Mouse (Mus musculus): ENCODE data around the gene Ddit4l.
"Not testable (repeated sequence)": the region's sequence is repeated elsewhere in the genome, so short reads cannot be mapped to it uniquely, and the experiment has no call there.

The Ddit4l gene

DNA sequence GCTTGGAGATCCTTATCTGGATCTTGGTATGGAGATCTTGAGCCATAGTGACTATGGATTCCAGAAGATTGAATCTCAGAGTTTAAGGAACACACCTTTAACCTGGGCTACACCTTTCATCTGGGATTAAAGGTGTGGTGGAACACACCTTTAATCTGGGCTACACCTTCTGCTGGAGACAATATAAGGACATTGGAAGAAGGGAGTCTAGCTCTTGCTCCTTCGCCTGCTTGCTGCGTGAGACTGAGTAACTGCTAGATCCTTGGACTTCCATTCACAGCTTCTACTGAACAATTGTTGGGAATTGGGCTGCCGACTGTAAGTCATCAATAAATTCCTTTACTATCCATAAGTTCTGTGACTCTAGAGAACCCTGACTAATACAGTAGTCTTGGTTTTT is at the start of gene Ddit4l:
Gene Ddit4l (plus strand): TSS at position 301 of the 400 bp plus-strand sequence.
- DNase-seq (ENCODE audit: low spot score in 2 of 2), result not testable (repeated sequence)

DNA sequence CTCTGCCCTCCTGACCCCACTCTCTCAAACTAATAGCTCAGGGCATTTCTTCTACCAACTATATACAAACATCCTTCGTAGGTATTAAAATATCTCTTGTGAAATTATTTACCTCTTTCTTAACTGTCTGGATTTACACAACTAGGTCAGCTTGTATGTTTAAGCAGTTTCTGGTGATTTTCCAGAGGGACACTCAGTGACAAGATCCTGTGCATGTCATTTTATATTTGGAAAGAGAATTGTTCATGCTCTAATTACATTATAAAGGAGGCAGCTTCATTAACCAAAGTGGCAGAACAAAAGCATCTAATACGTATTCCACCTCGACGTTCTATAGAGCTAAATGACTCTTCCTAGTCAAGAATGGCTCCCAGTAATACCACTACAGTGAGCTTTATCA is 45.3 kb upstream of the Ddit4l start:
- no peak for DNase-seq (ENCODE audit: low spot score in 2 of 2)

DNA sequence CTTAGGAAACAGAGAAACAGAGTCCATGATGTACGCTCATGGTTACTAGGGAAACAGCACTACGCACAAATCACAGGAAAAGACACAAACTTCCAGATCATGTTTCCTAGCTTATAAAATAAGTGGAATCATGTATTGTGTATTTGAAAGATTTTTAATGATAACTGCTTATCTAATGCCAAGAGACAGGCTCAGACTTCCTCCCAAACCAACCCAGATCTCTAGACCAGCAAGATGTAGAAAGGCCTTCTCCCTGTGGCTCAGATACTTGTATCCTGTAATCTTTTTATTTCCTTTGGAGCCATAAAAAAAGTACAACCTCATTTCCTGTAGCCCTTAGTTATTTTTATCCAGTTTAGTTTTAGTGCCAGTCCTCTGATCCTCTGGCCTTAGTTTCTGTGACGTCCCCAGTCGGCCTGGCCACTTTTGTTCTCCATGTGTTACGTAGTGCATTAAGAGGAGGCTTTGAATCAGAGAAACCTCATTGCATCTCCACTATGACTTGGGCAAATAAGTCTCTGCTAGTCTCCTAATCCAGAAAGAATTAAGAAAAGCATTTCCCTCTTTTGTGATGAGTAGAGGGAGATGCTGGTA is 34.9 kb upstream of the Ddit4l start:
- no peak for DNase-seq (ENCODE audit: low spot score in 2 of 2)

DNA sequence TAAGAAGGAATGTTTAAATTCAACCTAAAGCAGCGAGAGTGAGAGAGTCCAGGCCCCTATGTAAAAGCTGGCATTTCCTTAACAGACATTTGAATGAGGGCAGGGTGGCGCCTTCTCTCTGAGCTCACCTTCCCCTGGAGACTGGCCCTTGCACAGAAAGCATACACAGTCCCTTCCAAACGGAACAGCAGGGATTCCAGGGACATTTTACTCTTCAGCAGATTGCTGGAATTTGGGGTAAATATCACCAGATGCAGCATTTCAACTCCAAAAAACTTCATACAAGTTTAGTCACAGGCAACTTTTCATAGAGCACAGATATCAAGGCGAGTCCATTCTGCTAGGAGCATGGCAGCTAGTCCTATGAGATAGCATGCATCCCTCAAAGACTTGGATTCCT is 31.6 kb upstream of the Ddit4l start:
- no peak for DNase-seq (ENCODE audit: low spot score in 2 of 2)

DNA sequence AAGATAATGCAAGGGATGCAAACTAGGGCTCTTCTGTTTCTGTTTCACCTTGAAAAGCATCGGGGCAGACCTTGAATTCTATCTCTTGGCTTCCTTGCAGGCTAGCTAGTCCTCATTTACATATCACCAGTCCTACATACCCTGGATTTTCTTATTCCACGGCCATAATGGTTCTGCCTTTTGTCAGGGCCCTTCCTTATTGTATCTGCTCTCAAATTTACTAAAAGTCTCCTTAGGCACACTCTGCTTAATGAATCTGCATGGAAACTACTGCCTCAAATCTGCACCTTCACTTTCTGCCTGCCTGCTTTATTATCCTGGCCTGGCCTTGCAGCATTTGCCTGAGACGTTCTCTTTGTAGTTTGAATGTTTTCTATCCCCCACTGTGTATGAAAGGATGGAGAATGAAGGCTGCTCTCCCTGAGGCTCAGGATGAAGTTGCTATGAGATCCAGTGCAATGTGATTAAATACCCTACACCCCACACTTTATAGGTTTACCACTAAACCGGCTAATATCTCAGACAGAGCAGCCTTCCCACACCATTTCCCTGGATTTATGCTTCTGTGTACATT is 27.0 kb upstream of the Ddit4l start:
- no peak for DNase-seq (ENCODE audit: low spot score in 2 of 2)

DNA sequence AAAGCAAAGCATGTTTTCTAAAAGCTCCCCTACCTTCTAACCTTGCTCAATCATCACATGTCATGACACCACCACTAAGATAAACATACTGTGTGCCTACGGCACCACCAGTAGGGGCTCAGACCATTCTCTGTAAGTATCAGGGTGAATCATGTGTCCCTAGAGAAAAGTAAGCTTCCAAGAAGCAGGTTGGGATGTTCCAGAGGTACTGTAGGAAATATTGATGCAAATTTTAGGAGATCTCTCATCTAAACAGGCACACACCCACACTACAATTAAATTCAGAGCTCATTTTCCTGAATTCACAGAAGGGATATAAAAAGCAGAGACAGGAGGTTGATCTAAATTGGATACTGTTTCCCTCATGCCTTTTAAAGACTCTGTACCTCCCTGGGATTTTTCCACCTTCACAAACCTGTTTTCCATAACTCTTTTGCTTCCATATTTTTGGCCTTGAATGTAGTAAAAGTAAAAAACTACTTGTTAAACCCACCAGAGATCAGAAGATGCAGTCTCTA is 12.4 kb upstream of the Ddit4l start:
- DNase-seq (ENCODE audit: low spot score in 2 of 2), result no peak

DNA sequence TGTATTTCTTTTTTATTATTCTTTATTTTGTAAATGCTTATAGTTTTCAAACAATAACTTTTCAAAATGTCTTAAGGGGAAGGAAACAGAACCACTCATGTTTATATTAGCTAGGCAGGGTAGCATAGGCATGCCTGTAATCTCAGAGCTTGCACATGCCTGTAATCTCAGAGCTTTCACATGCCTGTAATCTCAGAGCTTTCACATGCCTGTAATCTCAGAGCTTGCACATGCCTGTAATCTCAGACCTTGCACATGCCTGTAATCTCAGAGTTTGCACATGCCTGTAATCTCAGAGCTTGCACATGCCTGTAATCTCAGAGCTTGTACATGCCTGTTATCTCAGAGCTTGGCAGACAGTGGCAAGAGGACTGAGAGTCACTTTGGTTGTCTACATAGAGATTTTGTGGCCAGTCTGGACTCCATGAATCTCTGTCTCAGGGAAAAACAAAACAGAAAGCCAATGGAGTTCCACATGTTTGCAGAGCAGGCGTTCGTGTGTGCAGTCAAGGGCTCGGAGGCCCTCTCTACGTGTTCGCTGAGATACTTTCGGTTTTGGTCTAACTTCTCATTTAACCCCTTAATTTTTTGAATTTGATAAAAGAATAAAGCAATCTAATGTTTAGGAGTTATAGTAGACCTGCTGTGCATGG is 10.8 kb upstream of the Ddit4l start:
- no peak for DNase-seq (ENCODE audit: low spot score in 2 of 2)

DNA sequence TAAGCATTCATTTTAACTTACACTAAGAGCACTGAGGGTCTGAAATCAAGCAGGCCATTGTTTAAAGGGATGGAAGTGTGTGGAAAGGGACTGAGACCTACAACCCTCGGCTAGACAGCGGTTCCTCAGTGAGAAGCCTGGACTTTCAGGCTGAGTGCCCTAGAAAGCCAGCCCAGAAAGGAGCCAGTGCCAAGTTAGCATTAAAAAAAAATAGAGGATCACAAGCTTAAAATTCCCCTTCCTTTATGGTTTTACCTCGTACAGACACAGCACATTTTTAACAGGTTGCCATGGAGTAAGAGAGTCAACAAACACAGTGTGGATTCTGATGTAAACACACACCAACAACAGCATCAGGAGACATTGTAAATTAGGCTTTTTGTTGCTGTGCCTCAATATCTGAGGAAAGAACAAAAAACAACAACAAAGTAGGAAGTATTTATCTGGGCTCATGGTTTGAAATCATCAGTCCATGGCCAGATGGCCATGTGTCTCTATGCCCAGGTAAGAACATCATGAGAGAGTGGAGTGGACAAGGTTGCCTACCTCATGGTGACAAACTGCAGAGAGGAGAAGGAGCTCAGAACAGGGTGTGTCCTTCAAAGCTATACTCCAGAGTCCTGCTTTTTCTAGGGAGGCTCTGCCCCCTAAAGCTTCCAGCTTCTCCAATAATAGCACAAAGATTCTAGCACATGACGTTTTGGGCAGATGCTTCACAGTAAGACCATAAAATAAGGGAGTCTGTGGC is 10.1 kb upstream of the Ddit4l start:
- no peak for DNase-seq (ENCODE audit: low spot score in 2 of 2)

DNA sequence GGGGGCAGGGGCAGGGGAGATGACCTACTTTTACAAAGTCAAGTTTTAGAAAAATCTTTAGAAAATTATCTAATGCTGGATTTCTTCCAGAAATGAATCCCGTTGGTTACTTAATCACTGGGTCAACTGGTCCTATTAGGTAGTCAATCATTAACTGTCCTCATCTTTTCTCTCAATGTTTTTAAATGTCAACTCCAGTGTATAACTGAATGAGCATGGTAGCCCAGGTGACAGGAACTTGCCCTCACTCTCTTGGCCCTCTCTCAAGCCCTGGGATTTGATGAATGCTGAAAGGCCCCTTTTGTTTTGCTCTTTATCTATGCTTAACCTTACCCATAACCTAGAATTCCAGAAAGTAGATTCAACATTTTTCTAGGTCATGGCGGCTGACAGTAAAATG is 9.4 kb upstream of the Ddit4l start:
- DNase-seq (ENCODE audit: low spot score in 2 of 2), result no peak

DNA sequence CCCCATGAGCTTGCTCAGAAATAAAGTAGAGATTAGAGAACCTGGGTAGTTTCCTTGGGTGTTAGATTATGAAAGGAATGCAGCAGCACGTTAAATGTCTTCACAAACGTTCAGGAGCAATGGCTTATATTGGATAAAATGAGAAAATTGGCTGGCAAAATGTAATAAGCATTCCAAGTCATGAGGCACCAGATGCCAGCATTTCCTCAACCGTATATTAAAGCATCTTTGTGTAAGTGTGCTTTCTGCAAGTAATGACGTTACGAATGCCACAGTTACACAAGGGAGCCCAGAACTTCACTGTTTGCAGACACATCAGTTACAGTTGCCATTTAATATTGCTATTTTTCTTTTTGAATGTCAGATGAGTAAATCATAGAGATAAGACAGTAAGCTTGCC is 872 bp upstream of the Ddit4l start:
- no peak for DNase-seq (ENCODE audit: low spot score in 2 of 2)

DNA sequence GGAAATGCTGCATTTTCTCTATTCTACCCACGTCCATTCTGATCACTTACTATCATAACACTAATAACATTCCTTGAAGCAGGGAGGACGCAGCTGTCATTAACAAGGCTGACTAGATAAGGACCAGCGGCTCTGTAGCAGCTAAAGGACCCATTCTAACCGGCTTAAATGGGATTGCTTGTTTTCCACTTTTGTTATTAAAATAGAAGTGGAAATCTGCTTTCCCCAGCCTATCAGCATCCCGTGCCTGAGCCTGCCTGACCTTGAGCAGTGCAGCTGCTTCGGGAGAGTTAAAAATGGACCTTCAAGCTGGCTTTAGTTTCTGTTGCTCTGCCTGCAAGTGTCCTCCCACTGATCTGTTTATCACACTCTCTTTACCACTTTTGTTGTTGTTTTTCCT is 679 bp downstream of the Ddit4l start:
- DNase-seq (ENCODE audit: low spot score in 2 of 2), result no peak

DNA sequence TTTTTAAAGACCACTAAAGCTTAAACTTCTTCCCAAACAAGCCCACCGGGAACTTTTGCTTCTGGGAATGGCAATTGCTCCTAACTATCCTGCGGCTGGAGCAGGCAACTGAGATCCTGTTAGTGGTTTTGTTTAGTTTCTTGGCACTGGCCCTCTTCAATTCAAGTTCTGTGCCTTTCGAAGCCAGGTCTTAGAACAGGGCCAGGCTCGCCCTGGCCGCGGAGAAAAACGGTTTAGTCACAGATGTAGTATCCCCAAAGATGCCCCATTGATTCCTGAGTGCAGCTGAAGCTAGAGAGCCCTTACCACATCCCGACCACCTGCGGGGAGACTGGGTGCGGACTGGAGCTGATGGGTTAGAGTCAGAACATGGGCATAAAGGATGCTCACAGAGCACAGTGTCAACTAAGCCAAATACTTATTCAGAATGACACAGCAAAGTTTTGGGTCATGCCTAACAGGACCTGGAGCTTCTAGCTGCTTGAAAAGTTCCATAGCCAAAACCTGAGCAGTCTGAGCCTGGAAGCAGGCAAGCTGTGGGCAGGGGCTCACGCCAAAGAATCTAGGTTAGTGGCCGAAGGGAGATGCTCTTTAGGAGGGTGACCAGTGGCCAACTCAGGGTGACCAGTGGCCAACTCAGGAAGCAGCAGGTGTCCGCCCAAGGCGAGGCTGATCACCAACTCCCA is 1.6 kb downstream of the Ddit4l start:
- DNase-seq (ENCODE audit: low spot score in 2 of 2), result no peak

DNA sequence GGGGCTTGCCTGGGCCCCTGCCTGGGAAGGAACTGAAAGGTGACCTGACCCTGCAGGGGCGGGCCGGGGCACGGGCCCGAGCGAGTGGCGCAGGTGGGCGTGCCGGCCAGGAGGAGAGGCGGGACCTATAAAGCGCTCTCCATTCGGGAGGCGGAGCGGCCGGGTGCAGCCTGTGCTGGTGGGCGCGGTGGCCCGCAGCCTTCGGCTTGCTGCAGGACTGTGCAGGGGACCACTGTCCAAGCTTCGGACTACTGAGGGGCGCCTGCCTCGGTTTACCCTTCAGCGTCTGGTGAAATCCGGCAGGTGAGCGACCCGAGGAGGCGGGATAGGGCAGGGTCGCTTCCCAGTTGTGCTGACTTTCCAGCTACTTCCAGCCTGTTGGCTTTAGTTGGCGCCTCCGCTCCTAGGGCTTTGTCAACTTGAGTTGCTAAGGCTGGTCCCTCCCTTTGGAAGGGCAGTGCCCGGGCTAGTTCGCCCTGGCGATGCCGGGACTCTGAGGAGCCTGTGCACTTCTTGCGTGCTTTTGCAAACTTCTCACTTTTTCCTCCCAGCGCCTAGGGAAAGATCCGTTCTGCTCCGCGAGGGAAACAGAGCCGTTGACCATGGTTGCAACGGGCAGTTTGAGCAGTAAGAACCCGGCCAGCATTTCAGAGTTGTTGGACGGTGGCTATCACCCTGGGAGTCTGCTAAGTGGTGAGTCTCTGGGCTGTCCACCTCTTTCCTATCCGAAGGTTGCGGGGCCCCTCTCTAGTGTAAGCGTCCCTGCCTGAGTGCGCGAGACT is 2.4 kb downstream of the Ddit4l start:
- DNase-seq (ENCODE audit: low spot score in 2 of 2), result peak in 1 of 2 experiments; percentile 21

DNA sequence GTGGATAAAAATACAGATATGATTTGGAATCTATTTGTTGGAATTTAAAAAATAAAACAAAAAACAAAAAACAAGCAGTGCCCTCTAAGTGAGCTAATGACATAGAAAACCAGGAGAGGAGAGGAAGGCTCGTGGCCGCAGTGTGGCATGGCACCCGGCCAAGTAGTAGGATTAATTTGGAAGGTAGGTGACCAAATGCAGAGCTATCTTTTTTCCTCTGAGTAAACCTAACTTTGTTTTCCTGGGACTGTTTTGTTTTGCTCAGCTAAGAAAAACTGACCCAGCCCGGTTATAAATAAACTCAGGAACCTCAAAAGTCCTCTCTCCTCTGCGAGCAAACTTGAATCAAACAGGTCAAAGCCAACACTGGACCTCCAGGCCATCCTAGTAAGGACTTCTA is 3.6 kb downstream of the Ddit4l start:
- DNase-seq (ENCODE audit: low spot score in 2 of 2), result no peak

DNA sequence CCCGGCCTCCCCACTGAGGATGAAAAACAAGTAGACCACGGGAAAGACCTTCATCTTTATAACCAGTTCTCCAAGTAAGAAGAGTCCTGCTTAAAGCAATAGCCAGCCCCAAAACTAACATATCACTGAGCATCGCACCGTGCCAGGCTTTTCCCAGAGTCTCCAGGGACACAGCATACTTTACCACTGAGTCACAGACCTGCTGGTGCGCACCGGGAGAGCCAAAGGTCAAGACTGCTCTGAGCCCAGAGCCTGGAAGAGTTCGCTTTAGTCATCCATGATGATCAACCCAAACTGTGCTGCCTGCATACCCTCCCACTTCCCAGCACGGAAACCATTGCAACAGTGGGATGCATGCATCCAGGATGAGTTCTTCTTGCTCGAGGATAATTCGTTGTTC is 12.3 kb downstream of the Ddit4l start:
- no peak for DNase-seq (ENCODE audit: low spot score in 2 of 2)

DNA sequence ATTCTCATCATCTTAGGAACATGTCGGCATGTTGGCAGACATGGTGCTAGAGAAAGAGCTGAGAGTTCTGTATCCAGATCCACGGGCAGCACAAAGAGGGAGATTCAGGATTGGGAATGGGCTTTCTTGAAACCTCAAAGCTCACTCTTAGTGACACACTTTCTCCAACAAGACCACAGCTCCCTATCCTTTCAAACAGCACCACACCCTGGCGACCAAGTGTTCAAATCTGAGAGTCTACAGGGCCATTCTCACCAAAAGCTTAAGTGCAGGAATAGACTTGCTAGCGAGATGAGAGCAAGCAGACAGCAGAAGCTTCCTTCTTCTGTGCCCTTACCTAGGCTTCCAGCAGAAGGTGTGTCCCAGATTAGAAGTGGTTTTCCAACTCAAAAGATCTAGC is 15.2 kb downstream of the Ddit4l start:
- DNase-seq (ENCODE audit: low spot score in 2 of 2), result no peak

DNA sequence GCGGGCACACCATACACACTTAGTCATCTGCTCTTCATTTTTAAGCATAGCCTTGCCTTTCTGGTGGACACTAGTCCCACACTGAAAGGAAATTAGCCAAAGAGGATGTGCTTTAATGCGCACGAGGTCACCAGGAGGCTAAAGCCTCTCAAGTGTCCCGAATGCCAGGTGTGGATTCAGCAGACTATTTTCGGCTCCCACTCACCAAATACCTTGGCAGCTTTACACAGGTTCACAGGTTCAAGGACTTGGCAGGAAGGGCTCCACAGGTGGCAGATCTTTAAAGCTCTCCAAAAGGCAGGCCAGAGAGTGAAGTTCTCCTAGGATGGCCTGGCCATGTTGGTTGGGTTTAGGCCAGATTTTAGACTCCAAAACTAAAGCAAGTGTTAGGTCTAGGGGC is 19.8 kb downstream of the Ddit4l start:
- no peak for DNase-seq (ENCODE audit: low spot score in 2 of 2)

DNA sequence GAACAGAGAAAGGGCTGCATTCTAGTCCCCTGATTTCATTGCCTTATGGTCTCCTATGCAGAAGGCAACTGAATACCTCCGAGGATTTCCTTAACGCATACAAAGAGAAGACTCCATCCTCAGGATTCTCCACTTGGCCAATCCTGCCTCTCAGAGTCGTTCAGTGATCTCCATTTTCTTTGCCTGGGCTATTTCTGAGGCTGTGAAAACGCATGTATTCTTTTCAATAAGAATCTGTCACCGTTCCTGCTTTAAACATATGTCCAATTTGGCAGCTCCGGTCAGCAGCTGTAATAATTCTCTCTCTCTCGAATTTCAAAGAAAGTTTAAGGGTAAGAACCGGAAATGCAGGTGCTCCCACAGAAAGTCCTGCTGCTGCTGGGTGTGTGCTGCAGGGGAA is 20.7 kb downstream of the Ddit4l start:
- no peak for DNase-seq (ENCODE audit: low spot score in 2 of 2)

DNA sequence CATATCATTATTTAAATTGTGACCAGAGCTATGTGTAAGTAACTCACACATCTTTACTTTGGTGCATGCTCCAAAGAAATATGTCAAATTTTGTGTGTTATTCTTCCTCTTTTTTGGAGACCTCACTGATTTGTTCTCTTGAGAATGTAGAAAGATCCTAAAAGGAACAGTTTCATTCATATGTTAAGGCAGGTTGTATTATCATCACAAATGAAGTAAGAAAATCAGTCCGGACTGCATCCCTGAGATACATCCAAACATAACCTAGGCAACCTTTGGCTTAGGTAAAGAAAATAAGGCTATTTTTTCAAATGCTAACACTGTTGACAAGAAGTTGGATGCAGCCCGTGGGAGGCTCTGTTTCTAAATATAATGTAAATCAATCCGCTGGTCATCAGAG is 21.2 kb downstream of the Ddit4l start:
- no peak for DNase-seq (ENCODE audit: low spot score in 2 of 2)

DNA sequence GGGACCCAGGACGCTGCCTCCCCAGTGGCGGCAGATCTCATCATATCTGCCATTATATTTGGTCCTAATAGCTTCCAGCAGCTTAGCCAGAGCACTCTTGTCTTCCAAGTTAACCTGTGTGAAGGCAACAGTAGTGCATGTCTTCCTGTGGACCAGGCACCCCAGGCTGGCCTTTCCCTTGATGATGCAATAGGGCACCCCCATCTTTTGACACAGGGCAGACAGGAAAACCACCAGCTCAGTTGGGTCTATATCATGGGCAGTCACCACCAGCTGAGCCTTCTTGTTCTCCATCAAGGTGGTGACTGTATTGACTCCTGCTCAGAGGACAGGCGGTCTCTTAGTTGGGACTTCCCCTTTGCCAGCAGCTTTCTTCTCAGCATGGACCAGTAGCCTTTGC is 22.7 kb downstream of the Ddit4l start:
- no peak for DNase-seq (ENCODE audit: low spot score in 2 of 2)

DNA sequence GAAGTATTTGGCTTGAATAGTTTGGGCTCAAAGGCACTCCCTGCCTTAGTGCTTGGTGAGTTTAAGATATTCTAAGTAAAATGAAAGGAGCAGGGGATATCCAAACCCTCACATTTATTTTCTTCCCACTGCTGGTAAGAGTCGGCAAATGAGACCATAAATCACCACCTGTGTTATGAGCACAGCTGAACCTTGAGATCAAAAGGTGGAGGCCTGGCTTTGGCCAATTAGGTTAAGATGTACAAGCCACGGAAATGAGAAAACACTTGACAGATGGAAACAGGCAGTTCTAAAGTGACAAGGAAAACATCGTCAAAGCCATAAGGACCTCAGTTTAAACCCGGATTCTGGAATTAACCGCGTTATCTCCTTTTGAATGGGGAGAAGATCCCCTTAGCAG is 23.5 kb downstream of the Ddit4l start:
- DNase-seq (ENCODE audit: low spot score in 2 of 2), result no peak
